Mouse (Mus musculus) cortical plate, adult 2 months (tissue): ENCODE results near the gene Cpvl. TPM values are rescaled to one million over a fixed set of nuclear protein-coding genes. Genes with fewer than 3 reads are reported as not detected.

Experiments
- H3K27ac ChIP-seq: fragments of 200-500 bp; 2 replicates; pipeline ENCODE4 v1.5.1; 2012; ENCODE audit warnings: low read length, control low read depth, inconsistent platforms; ENCODE audit not compliant: insufficient read depth
- H3K4me1 ChIP-seq: fragments of 200-500 bp; 2 replicates; pipeline ENCODE4 v1.6.1; 2011; ENCODE audit warnings: low read length; ENCODE audit not compliant: control insufficient read depth, insufficient read depth
- H3K4me3 ChIP-seq: fragments of 200-500 bp; 2 replicates; pipeline ENCODE4 v1.5.1; 2011; ENCODE audit warnings: mild to moderate bottlenecking, low read length, control low read depth; ENCODE audit not compliant: insufficient read depth
- CTCF ChIP-seq: fragments of 200-500 bp; IDR thresholded peaks from 2 replicates; pipeline ENCODE4 v1.5.1; 2011; ENCODE audit warnings: mild to moderate bottlenecking, control low read depth, low read length; ENCODE audit not compliant: insufficient read depth; ENCODE audit errors: extremely low read depth
- POLR2A ChIP-seq: fragments of 200-500 bp; IDR thresholded peaks from 2 replicates; pipeline ENCODE4 v1.6.1; 2011; ENCODE audit warnings: mild to moderate bottlenecking, low read length, control low read depth; ENCODE audit not compliant: insufficient read depth; ENCODE audit errors: extremely low read depth
- polyA plus RNA-seq: library from polyadenylated mRNA; depleted of rRNA; stranded (reverse); fragments of >200 nt; gene quantifications from 2 replicates; pipeline ENCODE4 v1.2.3, GENCODE M21; 2012

Cpvl gene
- polyA plus RNA-seq, 1 experiment: not detected

GRCm38 (mm10) chr6:53904703-53905395, 73.6 kb downstream of the Cpvl start:
- TF ChIP-seq CTCF (no peak), POLR2A (no peak)
- Histone ChIP-seq H3K27ac (no peak overlapping the region), H3K4me3 (no peak overlapping the region), H3K4me1 (no peaks in the 10 kb centered on the region; the same call in 1 of the 2 replicates)

- TF ChIP-seq CTCF (no peak), POLR2A (no peak)
- no peak overlapping the region for H3K27ac ChIP-seq
- no peaks in the 10 kb centered on the region; the same call in 1 of the 2 replicates for H3K4me1 ChIP-seq
- H3K4me3 ChIP-seq: no peak overlapping the region
Measured at GRCm38 (mm10) chr6:53904186-53904585, 74.3 kb downstream of the Cpvl start.

GRCm38 (mm10) chr6:53901741-53902140, 76.7 kb downstream of the Cpvl start:
- no peak for TF ChIP-seq POLR2A
- TF ChIP-seq CTCF: no peak
- no peaks in the 10 kb centered on the region; the same call in 1 of the 2 replicates for H3K4me1 ChIP-seq
- H3K27ac ChIP-seq: no peak overlapping the region
- no peak overlapping the region for H3K4me3 ChIP-seq

GRCm38 (mm10) chr6:53897872-53898464, 80.5 kb downstream of the Cpvl start:
- TF ChIP-seq CTCF (no peak), POLR2A (no peak)
- H3K4me1 ChIP-seq: no peaks in the 10 kb centered on the region; the same call in 1 of the 2 replicates
- no peak overlapping the region for H3K4me3 ChIP-seq
- no peak overlapping the region for H3K27ac ChIP-seq

GRCm38 (mm10) chr6:53897126-53897525, 81.3 kb downstream of the Cpvl start:
- TF ChIP-seq POLR2A (no peak), CTCF (no peak)
- no peaks in the 10 kb centered on the region; the same call in 1 of the 2 replicates for H3K4me1 ChIP-seq
- no peak overlapping the region for H3K27ac ChIP-seq
- no peak overlapping the region for H3K4me3 ChIP-seq

- Histone ChIP-seq H3K4me3 (no peak overlapping the region), H3K4me1 (no peaks in the 10 kb centered on the region; the same call in 1 of the 2 replicates), H3K27ac (no peak overlapping the region)
- TF ChIP-seq CTCF (no peak), POLR2A (no peak)
Measured at GRCm38 (mm10) chr6:53893731-53894130, 84.7 kb downstream of the Cpvl start.

GRCm38 (mm10) chr6:53891109-53891508, 87.4 kb downstream of the Cpvl start:
- Histone ChIP-seq H3K27ac (no peak overlapping the region), H3K4me1 (no peaks in the 10 kb centered on the region), H3K4me3 (no peak overlapping the region)
- TF ChIP-seq CTCF (no peak), POLR2A (no peak)

- Histone ChIP-seq H3K4me1 (peaks cover 7% of the 10 kb centered on the region), H3K4me3 (no peak overlapping the region), H3K27ac (no peak overlapping the region)
- TF ChIP-seq POLR2A: no peak
- no peak for TF ChIP-seq CTCF
Measured at GRCm38 (mm10) chr6:53884931-53885330, 93.5 kb downstream of the Cpvl start.

GRCm38 (mm10) chr6:53884496-53884895, 94.0 kb downstream of the Cpvl start:
- TF ChIP-seq CTCF: no peak
- no peak for TF ChIP-seq POLR2A
- peak overlapping the region; percentile 53; the same call in 1 of the 2 replicates for H3K27ac ChIP-seq
- H3K4me3 ChIP-seq: no peak overlapping the region
- H3K4me1 ChIP-seq: peaks cover 7% of the 10 kb centered on the region

GRCm38 (mm10) chr6:53883405-53883804, 95.1 kb downstream of the Cpvl start:
- Histone ChIP-seq H3K4me1 (peaks cover 7% of the 10 kb centered on the region), H3K27ac (no peak overlapping the region), H3K4me3 (no peak overlapping the region)
- TF ChIP-seq CTCF: no peak
- no peak for TF ChIP-seq POLR2A
